33 mouse cellular contexts compared by ENCODE assay signal in the genomic region with DNA sequence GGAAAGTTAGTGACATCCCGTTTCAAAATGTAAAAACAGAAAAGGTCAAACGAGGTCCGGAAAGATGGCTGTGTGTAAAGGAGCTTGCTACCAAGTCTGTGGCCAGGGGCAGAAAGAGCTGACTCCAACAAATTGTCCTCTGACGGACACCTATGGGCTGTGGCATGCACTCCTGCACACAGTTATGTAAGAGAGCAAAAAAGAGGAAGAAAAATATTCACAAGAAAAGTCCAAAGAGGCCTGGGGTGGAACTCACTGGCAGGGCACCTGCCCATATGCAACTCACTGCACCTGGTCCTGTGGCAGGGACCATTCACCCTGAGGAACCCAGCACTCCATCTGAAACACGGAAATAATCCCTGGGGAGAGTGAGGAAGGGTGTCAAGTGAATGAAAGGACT. TPM values are rescaled to one million over a fixed set of nuclear protein-coding genes. Genes with fewer than 3 reads are reported as not detected.
"Had no signal": no experiment of that assay in that cellular context is flagged by ENCODE, and none has a peak within 500 bp of the region (broad histone marks: within the 10 kb centered on the region; RNA-seq: fewer than 3 reads in every experiment).

No protein-coding gene starts in this region.

- H3K36me3 ChIP-seq: limb, embryonic 13.5 days; liver, embryonic 12.5 days; liver, embryonic 15.5 days; midbrain, embryonic 10.5 days; midbrain, embryonic 13.5 days; neural tube, embryonic 13.5 days had no signal

- H3K9me3 ChIP-seq: limb, embryonic 13.5 days; liver, embryonic 12.5 days; liver, embryonic 15.5 days; megakaryocyte, embryonic 14.5 days; midbrain, embryonic 10.5 days; midbrain, embryonic 13.5 days; neural tube, embryonic 13.5 days had no signal

- ATAC-seq: intestine, postnatal 0 days; liver, embryonic 12.5 days; midbrain, embryonic 13.5 days; midbrain, embryonic 16.5 days had no signal

- H3K4me3 ChIP-seq: left cerebral cortex, adult 2 months; limb, embryonic 13.5 days; liver, embryonic 12.5 days; liver, embryonic 15.5 days; megakaryocyte, embryonic 14.5 days; midbrain, embryonic 10.5 days; midbrain, embryonic 13.5 days; myocyte; neural tube, embryonic 13.5 days had no signal

- H3K4me2 ChIP-seq: limb, embryonic 13.5 days; liver, embryonic 12.5 days; liver, embryonic 15.5 days; midbrain, embryonic 13.5 days; neural tube, embryonic 13.5 days had no signal

- H3K27ac ChIP-seq: left cerebral cortex, adult 2 months; limb, embryonic 13.5 days; liver, embryonic 12.5 days; liver, embryonic 15.5 days; midbrain, embryonic 10.5 days; midbrain, embryonic 13.5 days; neural tube, embryonic 13.5 days; stomach, postnatal 0 days had no signal

- H3K27me3 ChIP-seq: limb, embryonic 13.5 days; liver, embryonic 12.5 days; liver, embryonic 15.5 days; megakaryocyte, embryonic 14.5 days; midbrain, embryonic 13.5 days; neural tube, embryonic 13.5 days had no signal

- DNase-seq: kidney, adult 2 months; kidney, postnatal 10 days; layer of hippocampus, postnatal 36 days; liver; lung, adult 18-20 months; lung, postnatal 14 days; lung, postnatal 4 days; right cerebral cortex, adult 18-20 months; right cerebral cortex, postnatal 14 days; right cerebral cortex, postnatal 4 days; thymus, adult 2 months; thymus, postnatal 14 days; thymus, postnatal 4 days had no signal

- H3K9ac ChIP-seq: limb, embryonic 13.5 days; liver, embryonic 12.5 days; liver, embryonic 15.5 days; midbrain, embryonic 13.5 days; neural tube, embryonic 13.5 days had no signal

- H3K4me1 ChIP-seq: limb, embryonic 13.5 days; liver, embryonic 12.5 days; liver, embryonic 15.5 days; megakaryocyte, embryonic 14.5 days; midbrain, embryonic 10.5 days; midbrain, embryonic 13.5 days; neural tube, embryonic 13.5 days had no signal

RNA-seq across cellular contexts. Expression of a gene that starts 1.8 kb away (rescaled TPM):
- total RNA-seq: layer of hippocampus, adult 8-10 months; layer of hippocampus, postnatal 10 days; layer of hippocampus, postnatal 36 days; left cerebral cortex, adult 2 months; left cerebral cortex, postnatal 10 days; left cerebral cortex, postnatal 36 days; monocyte, adult 5-6 weeks had no signal
- polyA plus RNA-seq: kidney, adult 2 months; kidney, embryonic 14.5 days; limb, embryonic 13.5 days; liver, embryonic 12.5 days; liver, embryonic 15.5 days; lung, embryonic 16.5 days; midbrain, embryonic 16.5 days; myocyte; neural tube, embryonic 13.5 days; stomach, postnatal 0 days; thymus, adult 2 months had no signal

RNA-seq across cellular contexts. Expression of a gene that starts 22.1 kb away (rescaled TPM):
- total RNA-seq: layer of hippocampus, postnatal 10 days; layer of hippocampus, postnatal 36 days; left cerebral cortex, adult 2 months; left cerebral cortex, postnatal 10 days; left cerebral cortex, postnatal 36 days; monocyte, adult 5-6 weeks had no signal
- polyA plus RNA-seq: intestine, postnatal 0 days; kidney, adult 2 months; kidney, embryonic 14.5 days; limb, embryonic 13.5 days; liver, embryonic 12.5 days; lung, embryonic 16.5 days; midbrain, embryonic 10.5 days; midbrain, embryonic 13.5 days; myocyte; neural tube, embryonic 13.5 days; stomach, postnatal 0 days had no signal

RNA-seq across cellular contexts. Expression of a gene that starts 43.7 kb away (rescaled TPM):
- total RNA-seq: layer of hippocampus, adult 8-10 months; layer of hippocampus, postnatal 10 days; layer of hippocampus, postnatal 36 days; left cerebral cortex, adult 2 months; left cerebral cortex, postnatal 10 days; left cerebral cortex, postnatal 36 days; monocyte, adult 5-6 weeks had no signal
- polyA plus RNA-seq: intestine, postnatal 0 days; kidney, adult 2 months; kidney, embryonic 14.5 days; limb, embryonic 13.5 days; liver, embryonic 12.5 days; liver, embryonic 15.5 days; lung, embryonic 16.5 days; midbrain, embryonic 10.5 days; midbrain, embryonic 13.5 days; midbrain, embryonic 16.5 days; myocyte; neural tube, embryonic 13.5 days; stomach, embryonic 14.5 days; stomach, postnatal 0 days; thymus, adult 2 months had no signal
